Mouse (Mus musculus): Measurements from ENCODE around the gene 4930452B06Rik. TPM values are rescaled to one million over a fixed set of nuclear protein-coding genes. Genes with fewer than 3 reads are reported as not detected.
A peak's percentile ranks its signal among the peaks of the same experiment; 100 is the strongest.

4930452B06Rik gene
- polyA plus RNA-seq (2015; fragmentation: Nextera tagmentation; extraction: Ambion mirVana): 2.6 and 2.9 TPM in 2 replicates

DNA sequence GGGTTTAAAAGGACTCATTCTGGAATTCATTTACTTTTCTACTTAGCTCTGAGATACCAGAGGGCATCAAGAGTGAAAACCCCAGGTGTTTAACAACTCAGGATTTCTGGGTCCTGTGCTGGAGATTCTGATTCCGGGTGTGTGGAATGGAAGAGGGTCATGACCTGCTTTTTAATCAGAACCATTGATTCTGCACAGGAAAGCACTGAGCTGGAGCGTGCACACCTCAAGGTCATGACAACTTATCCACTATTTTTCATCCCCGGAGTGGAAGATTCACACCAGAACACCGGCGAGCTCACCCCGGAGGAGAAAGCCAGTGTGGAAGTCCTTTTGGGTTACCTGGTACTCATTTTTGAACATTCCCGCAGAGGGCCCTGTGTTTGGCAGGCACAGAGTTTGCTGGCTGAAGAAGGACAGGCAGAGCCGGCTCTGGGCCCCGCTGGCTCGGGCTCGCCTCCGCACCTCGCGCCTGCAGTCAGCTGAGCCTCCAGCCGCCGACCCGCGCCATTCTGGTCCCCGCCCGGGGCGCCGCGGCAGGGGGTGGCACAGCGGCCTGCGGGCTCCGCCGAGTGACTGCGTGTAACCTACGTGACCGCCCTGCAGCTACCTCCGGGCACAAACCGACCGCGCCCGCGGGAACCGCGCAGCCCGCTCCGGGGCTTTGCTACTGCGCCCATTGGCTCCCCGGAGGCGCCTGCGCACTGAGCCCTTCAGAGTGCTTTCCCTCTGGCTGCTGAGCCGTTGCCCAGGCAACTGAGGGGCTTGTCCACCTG is at the start of gene 4930452B06Rik:
TSS of gene 4930452B06Rik (minus strand) at position 605 of the 776 bp plus-strand sequence.
- peak; percentile 99 for ATAC-seq
- TF ChIP-seq CTCF (IDR thresholded peaks at IDR 0.05; ENCODE audit: low read depth): no peak
- no peak for TF ChIP-seq EP300 (IDR thresholded peaks at IDR 0.05; ENCODE audit: low read depth)
- peak within 1 kb of the TSS; percentile 77 for H3K27ac ChIP-seq (ENCODE audit: low read depth)
- 2% methylated on average over 39 of the region's 45 CpGs for WGBS (ENCODE audit: insufficient replicate concordance)
- H3K27me3 ChIP-seq (ENCODE audit: insufficient read depth, low read length): no peaks in the 10 kb centered on the region
- H3K4me3 ChIP-seq (ENCODE audit: low read depth, low read length): peak within 1 kb of the TSS; percentile 57
- peak within 1 kb of the TSS; percentile 67 for H3K9ac ChIP-seq (replicated peaks)
- no peaks in the 10 kb centered on the region for H3K36me3 ChIP-seq (replicated peaks; ENCODE audit: insufficient read depth, low read length)
- H3K4me1 ChIP-seq (ENCODE audit: insufficient read depth): no peaks in the 10 kb centered on the region
- peak; percentile 81 for DNase-seq
- peak within 1 kb of the TSS; percentile 72 for H3K4me2 ChIP-seq (ENCODE audit: low read depth, low read length)
- no peaks in the 10 kb centered on the region for H3K9me3 ChIP-seq (ENCODE audit: low read length)

DNA sequence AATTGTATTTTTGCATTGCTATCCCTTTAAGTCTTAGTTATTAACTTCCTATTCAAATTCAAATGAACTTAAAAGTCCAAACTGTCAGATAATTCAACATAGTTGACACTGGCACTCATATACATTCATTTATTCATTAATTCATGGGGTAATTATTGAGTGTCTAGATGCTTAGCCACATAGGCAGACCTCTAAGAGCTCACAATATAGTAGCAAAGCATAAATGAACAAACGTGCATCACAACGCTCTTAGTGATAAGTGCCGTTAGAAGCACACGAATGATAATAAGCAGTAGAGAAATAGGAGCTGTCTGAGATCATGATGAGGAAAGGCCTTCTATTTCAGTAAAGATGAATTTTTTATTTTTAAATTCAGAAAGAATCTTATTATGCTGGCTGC is 46.6 kb upstream of the 4930452B06Rik start:
- Histone ChIP-seq H3K4me3 (ENCODE audit: low read depth, low read length) (no peak overlapping the region), H3K27ac (ENCODE audit: low read depth) (no peak overlapping the region), H3K9ac (replicated peaks) (no peak overlapping the region), H3K4me2 (ENCODE audit: low read depth, low read length) (no peak overlapping the region), H3K9me3 (ENCODE audit: low read length) (no peaks in the 10 kb centered on the region), H3K4me1 (ENCODE audit: insufficient read depth) (no peaks in the 10 kb centered on the region), H3K36me3 (replicated peaks; ENCODE audit: insufficient read depth, low read length) (no peaks in the 10 kb centered on the region), H3K27me3 (ENCODE audit: insufficient read depth, low read length) (no peaks in the 10 kb centered on the region)
- no peak for ATAC-seq
- WGBS (ENCODE audit: insufficient replicate concordance): 83% methylated on average over 4 of the region's 4 CpGs
- DNase-seq: no peak
- TF ChIP-seq CTCF (IDR thresholded peaks at IDR 0.05; ENCODE audit: low read depth) (no peak), EP300 (IDR thresholded peaks at IDR 0.05; ENCODE audit: low read depth) (no peak)

DNA sequence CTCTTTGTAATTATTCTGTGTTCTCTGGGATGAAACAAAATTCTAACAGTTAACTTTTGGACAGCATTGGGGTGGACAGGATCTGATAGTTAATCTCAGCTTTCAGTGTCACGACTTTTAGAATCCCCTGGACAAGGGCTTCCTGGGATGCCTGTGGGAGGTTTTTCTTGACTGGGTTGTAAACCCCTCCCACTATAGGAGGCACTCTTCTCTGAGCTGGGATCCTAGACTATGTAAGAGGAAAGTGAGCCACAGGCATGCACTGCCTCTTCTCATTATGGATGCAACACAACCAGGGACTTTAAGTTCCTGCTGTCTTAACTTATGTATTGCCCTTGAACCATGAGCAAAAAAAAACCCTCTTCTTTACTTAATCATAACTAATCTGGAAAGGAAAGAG is 23.4 kb upstream of the 4930452B06Rik start:
- no peak for DNase-seq
- TF ChIP-seq CTCF (IDR thresholded peaks at IDR 0.05; ENCODE audit: low read depth) (no peak), EP300 (IDR thresholded peaks at IDR 0.05; ENCODE audit: low read depth) (no peak)
- H3K4me2 ChIP-seq (ENCODE audit: low read depth, low read length): no peak overlapping the region
- no peaks in the 10 kb centered on the region for H3K27me3 ChIP-seq (ENCODE audit: insufficient read depth, low read length)
- H3K4me3 ChIP-seq (ENCODE audit: low read depth, low read length): no peak overlapping the region
- no peaks in the 10 kb centered on the region for H3K4me1 ChIP-seq (ENCODE audit: insufficient read depth)
- no peaks in the 10 kb centered on the region for H3K9me3 ChIP-seq (ENCODE audit: low read length)
- WGBS (ENCODE audit: insufficient replicate concordance): 22% methylated on average over 1 of the region's 1 CpGs
- H3K9ac ChIP-seq (replicated peaks): no peak overlapping the region
- no peak for ATAC-seq
- H3K36me3 ChIP-seq (replicated peaks; ENCODE audit: insufficient read depth, low read length): no peaks in the 10 kb centered on the region
- no peak overlapping the region for H3K27ac ChIP-seq (ENCODE audit: low read depth)

DNA sequence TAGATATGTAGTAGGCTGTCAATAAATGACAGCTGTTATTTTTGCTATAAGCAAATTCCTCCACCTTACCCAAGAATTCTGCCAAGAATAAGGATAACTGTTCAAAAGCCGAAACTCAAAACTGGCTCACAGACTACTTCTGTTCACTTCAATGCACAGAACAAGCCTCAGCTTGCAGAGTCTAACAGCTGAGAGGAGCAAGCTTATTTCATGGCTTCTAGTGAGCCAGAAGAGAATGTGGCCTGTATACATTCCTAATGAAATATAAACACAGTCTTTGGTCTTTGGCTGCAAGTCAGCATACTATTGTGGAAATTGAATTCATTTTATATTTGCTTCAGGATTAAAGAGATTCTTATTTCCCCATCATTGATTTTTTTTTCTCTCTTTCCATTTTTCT is 22.4 kb upstream of the 4930452B06Rik start:
- Histone ChIP-seq H3K9me3 (ENCODE audit: low read length) (no peaks in the 10 kb centered on the region), H3K27ac (ENCODE audit: low read depth) (no peak overlapping the region), H3K9ac (replicated peaks) (no peak overlapping the region), H3K4me2 (ENCODE audit: low read depth, low read length) (no peak overlapping the region), H3K4me1 (ENCODE audit: insufficient read depth) (no peaks in the 10 kb centered on the region), H3K4me3 (ENCODE audit: low read depth, low read length) (no peak overlapping the region), H3K36me3 (replicated peaks; ENCODE audit: insufficient read depth, low read length) (no peaks in the 10 kb centered on the region), H3K27me3 (ENCODE audit: insufficient read depth, low read length) (no peaks in the 10 kb centered on the region)
- no peak for ATAC-seq
- TF ChIP-seq CTCF (IDR thresholded peaks at IDR 0.05; ENCODE audit: low read depth) (no peak), EP300 (IDR thresholded peaks at IDR 0.05; ENCODE audit: low read depth) (no peak)
- WGBS (ENCODE audit: insufficient replicate concordance): 68% methylated on average over 1 of the region's 1 CpGs
- no peak for DNase-seq

DNA sequence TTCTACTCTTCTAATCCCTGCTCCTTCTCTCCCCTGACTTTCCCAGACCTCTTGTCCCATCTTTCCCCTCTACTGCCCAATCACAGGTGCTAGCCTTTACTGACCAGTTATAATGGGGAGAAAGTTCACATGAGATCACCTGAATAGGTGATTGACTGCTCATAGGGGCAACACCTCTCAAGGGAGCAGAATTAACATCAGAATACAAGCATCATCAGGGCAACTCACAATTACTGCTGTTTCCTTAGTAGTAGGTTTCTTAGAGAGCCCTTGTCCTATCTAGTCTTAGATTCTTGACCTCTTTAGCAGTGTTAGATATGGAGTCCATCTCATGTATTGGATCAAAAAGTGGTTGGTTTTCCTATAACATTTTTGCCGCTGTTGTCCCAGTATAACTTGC is 20.1 kb upstream of the 4930452B06Rik start:
- ATAC-seq (no peak), DNase-seq (no peak)
- Histone ChIP-seq H3K27ac (ENCODE audit: low read depth) (no peak overlapping the region), H3K4me1 (ENCODE audit: insufficient read depth) (no peaks in the 10 kb centered on the region), H3K9ac (replicated peaks) (no peak overlapping the region), H3K4me2 (ENCODE audit: low read depth, low read length) (no peak overlapping the region), H3K27me3 (ENCODE audit: insufficient read depth, low read length) (no peaks in the 10 kb centered on the region), H3K9me3 (ENCODE audit: low read length) (no peaks in the 10 kb centered on the region), H3K4me3 (ENCODE audit: low read depth, low read length) (no peak overlapping the region), H3K36me3 (replicated peaks; ENCODE audit: insufficient read depth, low read length) (no peaks in the 10 kb centered on the region)
- WGBS (ENCODE audit: insufficient replicate concordance): 82% methylated on average over 1 of the region's 1 CpGs
- TF ChIP-seq CTCF (IDR thresholded peaks at IDR 0.05; ENCODE audit: low read depth) (no peak), EP300 (IDR thresholded peaks at IDR 0.05; ENCODE audit: low read depth) (no peak)

DNA sequence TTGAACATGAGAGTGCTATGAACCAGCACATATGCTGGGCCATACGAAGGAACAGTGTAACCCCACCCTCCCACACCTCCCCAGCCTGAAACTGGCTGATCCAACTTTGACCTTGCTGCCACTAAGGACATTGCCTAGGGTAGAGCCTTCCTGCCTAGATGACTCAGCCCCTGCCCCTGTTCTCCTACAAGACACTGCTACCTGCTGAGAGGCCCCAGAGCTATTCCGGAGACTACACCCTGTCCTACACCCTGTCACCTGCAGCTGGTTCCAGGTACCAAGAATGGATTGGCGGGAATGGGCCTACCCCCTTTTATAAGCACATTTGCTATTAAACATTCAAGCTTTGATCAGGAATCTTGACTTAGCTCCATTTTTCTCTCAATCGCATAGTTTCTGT is 13.9 kb upstream of the 4930452B06Rik start:
- Histone ChIP-seq H3K9me3 (ENCODE audit: low read length) (no peaks in the 10 kb centered on the region), H3K9ac (replicated peaks) (no peak overlapping the region), H3K4me2 (ENCODE audit: low read depth, low read length) (no peak overlapping the region), H3K4me1 (ENCODE audit: insufficient read depth) (no peaks in the 10 kb centered on the region), H3K4me3 (ENCODE audit: low read depth, low read length) (no peak overlapping the region), H3K36me3 (replicated peaks; ENCODE audit: insufficient read depth, low read length) (no peaks in the 10 kb centered on the region), H3K27me3 (ENCODE audit: insufficient read depth, low read length) (no peaks in the 10 kb centered on the region), H3K27ac (ENCODE audit: low read depth) (no peak overlapping the region)
- no peak for DNase-seq
- 73% methylated on average over 4 of the region's 4 CpGs for whole genome bisulfite sequencing (ENCODE audit: insufficient replicate concordance)
- TF ChIP-seq EP300 (IDR thresholded peaks at IDR 0.05; ENCODE audit: low read depth): no peak
- ATAC-seq: no peak
